Mouse (Mus musculus): ENCODE data around the gene Mrps5. TPM values are rescaled to one million over a fixed set of nuclear protein-coding genes. Genes with fewer than 3 reads are reported as not detected.

The Mrps5 gene
- polyA plus RNA-seq (2015; fragmentation: Nextera tagmentation; extraction: Ambion mirVana): 173 and 184 TPM in 2 replicates

GRCm38 (mm10) chr2:127586694-127587513, at the start of gene Mrps5, which contains the start of gene Zfp661:
TSS of gene Mrps5 (plus strand) at chr2:127587222.
TSS of gene Zfp661 (minus strand) at chr2:127587094.
- no peaks in the 10 kb centered on the region; the same call in 1 of the 2 replicates for H3K36me3 ChIP-seq (ENCODE audit: control insufficient read depth, insufficient read depth)
- peak; percentile 81 for ATAC-seq
- H3K27ac ChIP-seq (ENCODE audit: low read length): peak within 1 kb of the TSS; percentile 95
- peak within 1 kb of the TSS; percentile 71 for H3K4me2 ChIP-seq (ENCODE audit: low read length)
- WGBS: 3% methylated on average over 39 of the region's 39 CpGs
- peaks cover 29% of the 10 kb centered on the region for H3K4me1 ChIP-seq (replicated peaks; ENCODE audit: control insufficient read depth, insufficient read depth, low read length)
- no peaks in the 10 kb centered on the region for H3K27me3 ChIP-seq (replicated peaks; ENCODE audit: control insufficient read depth, insufficient read depth, low read length)
- H3K9me3 ChIP-seq (ENCODE audit: control insufficient read depth, low read length): no peaks in the 10 kb centered on the region
- peak within 1 kb of the TSS; percentile 96 for H3K9ac ChIP-seq (replicated peaks; ENCODE audit: low read depth, low read length)
- H3K4me3 ChIP-seq (replicated peaks; ENCODE audit: low read length): peak within 1 kb of the TSS; percentile 97

GRCm38 (mm10) chr2:127537548-127537947, 49.5 kb upstream of the Mrps5 start:
- peaks cover 33% of the 10 kb centered on the region for H3K27me3 ChIP-seq (replicated peaks; ENCODE audit: control insufficient read depth, insufficient read depth, low read length)
- no peaks in the 10 kb centered on the region for H3K9me3 ChIP-seq (ENCODE audit: control insufficient read depth, low read length)
- no peak for ATAC-seq
- H3K27ac ChIP-seq (ENCODE audit: low read length): no peak overlapping the region
- H3K4me2 ChIP-seq (ENCODE audit: low read length): no peak overlapping the region
- WGBS: 60% methylated on average over 3 of the region's 3 CpGs
- H3K9ac ChIP-seq (replicated peaks; ENCODE audit: low read depth, low read length): no peak overlapping the region
- no peak overlapping the region for H3K4me3 ChIP-seq (replicated peaks; ENCODE audit: low read length)
- no peaks in the 10 kb centered on the region for H3K36me3 ChIP-seq (ENCODE audit: control insufficient read depth, insufficient read depth)
- H3K4me1 ChIP-seq (replicated peaks; ENCODE audit: control insufficient read depth, insufficient read depth, low read length): no peaks in the 10 kb centered on the region; the same call in 1 of the 2 replicates

GRCm38 (mm10) chr2:127539494-127539893, 47.5 kb upstream of the Mrps5 start:
- no peak for ATAC-seq
- Histone ChIP-seq H3K4me1 (replicated peaks; ENCODE audit: control insufficient read depth, insufficient read depth, low read length) (no peaks in the 10 kb centered on the region; the same call in 1 of the 2 replicates), H3K9ac (replicated peaks; ENCODE audit: low read depth, low read length) (no peak overlapping the region), H3K4me2 (ENCODE audit: low read length) (no peak overlapping the region), H3K27ac (ENCODE audit: low read length) (no peak overlapping the region), H3K4me3 (replicated peaks; ENCODE audit: low read length) (no peak overlapping the region), H3K9me3 (ENCODE audit: control insufficient read depth, low read length) (no peaks in the 10 kb centered on the region), H3K36me3 (ENCODE audit: control insufficient read depth, insufficient read depth) (no peaks in the 10 kb centered on the region), H3K27me3 (replicated peaks; ENCODE audit: control insufficient read depth, insufficient read depth, low read length) (peaks cover 39% of the 10 kb centered on the region)
- 27% methylated on average over 4 of the region's 4 CpGs for WGBS

- Histone ChIP-seq H3K9me3 (ENCODE audit: control insufficient read depth, low read length) (no peaks in the 10 kb centered on the region), H3K27ac (ENCODE audit: low read length) (no peak within 1 kb of the TSS), H3K4me2 (ENCODE audit: low read length) (0 out of 2 replicates have a peak within 1 kb of the TSS, but pooled peaks have one; percentile 6), H3K4me3 (replicated peaks; ENCODE audit: low read length) (no peak within 1 kb of the TSS), H3K4me1 (replicated peaks; ENCODE audit: control insufficient read depth, insufficient read depth, low read length) (no peaks in the 10 kb centered on the region; the same call in 1 of the 2 replicates), H3K9ac (replicated peaks; ENCODE audit: low read depth, low read length) (no peak within 1 kb of the TSS), H3K27me3 (replicated peaks; ENCODE audit: control insufficient read depth, insufficient read depth, low read length) (peaks cover 39% of the 10 kb centered on the region), H3K36me3 (ENCODE audit: control insufficient read depth, insufficient read depth) (no peaks in the 10 kb centered on the region)
- 5% methylated on average over 28 of the region's 29 CpGs for WGBS
- ATAC-seq: no peak
These were observed 45.8 kb upstream of the Mrps5 start, which contains the start of gene Prom2 for GRCm38 (mm10) chr2:127541185-127541584. TSS of gene Prom2 (minus strand) at chr2:127541467.

- WGBS: 96% methylated on average over 2 of the region's 2 CpGs
- no peak overlapping the region for H3K4me3 ChIP-seq (replicated peaks; ENCODE audit: low read length)
- no peak for ATAC-seq
- no peak overlapping the region for H3K27ac ChIP-seq (ENCODE audit: low read length)
- H3K9ac ChIP-seq (replicated peaks; ENCODE audit: low read depth, low read length): no peak overlapping the region
- H3K27me3 ChIP-seq (replicated peaks; ENCODE audit: control insufficient read depth, insufficient read depth, low read length): peaks cover 39% of the 10 kb centered on the region
- no peak overlapping the region for H3K4me2 ChIP-seq (ENCODE audit: low read length)
- H3K9me3 ChIP-seq (ENCODE audit: control insufficient read depth, low read length): no peaks in the 10 kb centered on the region
- no peaks in the 10 kb centered on the region for H3K36me3 ChIP-seq (ENCODE audit: control insufficient read depth, insufficient read depth)
- no peaks in the 10 kb centered on the region; the same call in 1 of the 2 replicates for H3K4me1 ChIP-seq (replicated peaks; ENCODE audit: control insufficient read depth, insufficient read depth, low read length)
These were observed 45.3 kb upstream of the Mrps5 start for GRCm38 (mm10) chr2:127541697-127542096.

- Histone ChIP-seq H3K27me3 (replicated peaks; ENCODE audit: control insufficient read depth, insufficient read depth, low read length) (no peaks in the 10 kb centered on the region), H3K4me1 (replicated peaks; ENCODE audit: control insufficient read depth, insufficient read depth, low read length) (no peaks in the 10 kb centered on the region), H3K4me3 (replicated peaks; ENCODE audit: low read length) (no peak overlapping the region), H3K9me3 (ENCODE audit: control insufficient read depth, low read length) (no peaks in the 10 kb centered on the region), H3K9ac (replicated peaks; ENCODE audit: low read depth, low read length) (no peak overlapping the region), H3K4me2 (ENCODE audit: low read length) (no peak overlapping the region), H3K27ac (ENCODE audit: low read length) (no peak overlapping the region), H3K36me3 (ENCODE audit: control insufficient read depth, insufficient read depth) (no peaks in the 10 kb centered on the region)
- WGBS: 71% methylated on average over 5 of the region's 5 CpGs
- no peak for ATAC-seq
These were observed 38.5 kb upstream of the Mrps5 start for GRCm38 (mm10) chr2:127548342-127549074.

- Histone ChIP-seq H3K4me3 (replicated peaks; ENCODE audit: low read length) (no peak overlapping the region), H3K4me2 (ENCODE audit: low read length) (no peak overlapping the region), H3K9me3 (ENCODE audit: control insufficient read depth, low read length) (no peaks in the 10 kb centered on the region), H3K9ac (replicated peaks; ENCODE audit: low read depth, low read length) (no peak overlapping the region), H3K36me3 (ENCODE audit: control insufficient read depth, insufficient read depth) (no peaks in the 10 kb centered on the region), H3K27me3 (replicated peaks; ENCODE audit: control insufficient read depth, insufficient read depth, low read length) (no peaks in the 10 kb centered on the region), H3K4me1 (replicated peaks; ENCODE audit: control insufficient read depth, insufficient read depth, low read length) (no peaks in the 10 kb centered on the region), H3K27ac (ENCODE audit: low read length) (no peak overlapping the region)
- no peak for ATAC-seq
These were observed 37.3 kb upstream of the Mrps5 start for GRCm38 (mm10) chr2:127549711-127550110.

- 62% methylated on average over 1 of the region's 1 CpGs for WGBS
- no peaks in the 10 kb centered on the region for H3K27me3 ChIP-seq (replicated peaks; ENCODE audit: control insufficient read depth, insufficient read depth, low read length)
These were observed 36.6 kb upstream of the Mrps5 start for GRCm38 (mm10) chr2:127550446-127550845.

GRCm38 (mm10) chr2:127551078-127551477, 35.9 kb upstream of the Mrps5 start:
- H3K9me3 ChIP-seq (ENCODE audit: control insufficient read depth, low read length): no peaks in the 10 kb centered on the region
- 0 out of 2 replicates have a peak, but pooled peaks have one; percentile 15 for ATAC-seq

More at GRCm38 (mm10) chr2:127550446-127550845, 36.6 kb upstream of the Mrps5 start:
- Histone ChIP-seq H3K27ac (ENCODE audit: low read length) (no peak overlapping the region), H3K9me3 (ENCODE audit: control insufficient read depth, low read length) (no peaks in the 10 kb centered on the region), H3K4me2 (ENCODE audit: low read length) (no peak overlapping the region), H3K9ac (replicated peaks; ENCODE audit: low read depth, low read length) (no peak overlapping the region), H3K4me1 (replicated peaks; ENCODE audit: control insufficient read depth, insufficient read depth, low read length) (no peaks in the 10 kb centered on the region), H3K36me3 (ENCODE audit: control insufficient read depth, insufficient read depth) (no peaks in the 10 kb centered on the region), H3K4me3 (replicated peaks; ENCODE audit: low read length) (no peak overlapping the region)
- no peak for ATAC-seq

More at GRCm38 (mm10) chr2:127551078-127551477, 35.9 kb upstream of the Mrps5 start:
- no peak overlapping the region for H3K9ac ChIP-seq (replicated peaks; ENCODE audit: low read depth, low read length)
- no peaks in the 10 kb centered on the region for H3K4me1 ChIP-seq (replicated peaks; ENCODE audit: control insufficient read depth, insufficient read depth, low read length)
- H3K4me3 ChIP-seq (replicated peaks; ENCODE audit: low read length): no peak overlapping the region
- no peak overlapping the region for H3K27ac ChIP-seq (ENCODE audit: low read length)
- 55% methylated on average over 5 of the region's 5 CpGs for WGBS
- H3K27me3 ChIP-seq (replicated peaks; ENCODE audit: control insufficient read depth, insufficient read depth, low read length): no peaks in the 10 kb centered on the region
- H3K36me3 ChIP-seq (ENCODE audit: control insufficient read depth, insufficient read depth): no peaks in the 10 kb centered on the region
- no peak overlapping the region for H3K4me2 ChIP-seq (ENCODE audit: low read length)

All from forebrain, embryonic 16.5 days (tissue).